Mouse (Mus musculus): ENCODE data around the gene Phykpl.

Phykpl gene

DNA sequence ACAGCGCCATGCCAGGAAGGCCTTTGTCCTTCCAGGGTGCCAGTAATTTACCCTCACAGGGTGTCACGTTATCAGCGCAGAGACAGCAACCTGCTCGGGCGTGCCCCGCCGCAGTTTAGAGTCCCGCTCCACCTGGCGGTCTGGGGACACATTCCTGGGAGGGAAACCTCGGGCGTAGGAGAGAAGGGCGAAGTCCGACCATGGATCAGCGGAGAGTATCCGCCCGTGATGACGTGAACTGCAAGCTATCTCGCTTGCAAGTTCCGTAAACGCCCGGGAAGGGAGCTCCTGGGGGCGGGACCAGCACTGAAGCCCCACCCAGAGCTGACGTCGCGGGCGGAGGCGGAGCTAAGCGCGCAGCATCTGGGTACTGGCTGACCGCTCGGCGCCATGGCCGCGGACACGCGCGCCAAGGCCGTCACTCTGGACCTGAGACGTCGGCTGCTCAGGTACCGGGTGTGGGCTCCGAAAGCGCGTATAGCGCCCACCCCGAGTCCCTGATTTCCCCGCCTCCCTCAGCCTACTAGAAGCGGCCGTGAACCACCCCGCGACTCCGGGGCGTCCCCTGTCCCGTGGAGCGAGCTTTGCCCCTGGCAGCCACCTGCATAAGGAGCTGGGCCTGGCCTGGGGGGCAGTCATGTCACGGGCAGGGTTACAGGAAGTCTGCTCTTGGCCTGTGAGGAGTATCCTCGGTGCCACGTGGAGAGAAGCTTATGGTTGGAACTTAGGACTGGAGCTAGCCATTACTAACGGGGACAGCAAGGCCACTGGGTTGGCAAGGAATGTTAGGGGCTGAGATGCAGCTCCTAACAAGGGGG, at the start of gene Phykpl:
Gene Phykpl, plus strand, starts transcription at position 327 of the 818 bp plus-strand sequence.
- peak; percentile 80 to 95 for DNase-seq (ENCODE audit: low spot score in 2 of 2)

DNA sequence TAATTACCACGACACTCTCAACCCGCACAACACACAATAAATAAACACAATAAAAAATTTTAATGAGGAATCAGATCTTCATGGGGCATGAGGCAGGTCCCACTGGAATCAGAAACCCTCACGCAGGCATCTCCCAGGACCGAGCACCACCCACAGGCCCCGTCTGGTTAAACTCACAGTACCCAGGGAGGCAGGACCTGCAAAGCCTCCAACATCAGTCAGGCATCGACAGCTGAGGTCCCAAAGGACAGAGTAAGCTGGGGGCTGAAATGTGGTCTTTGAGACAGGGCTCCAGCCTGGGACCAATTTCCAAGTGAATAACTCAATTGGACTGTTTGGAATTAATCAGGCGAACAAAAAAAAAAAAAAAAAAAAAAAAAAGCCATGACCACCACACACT, 46.2 kb upstream of the Phykpl start:
- DNase-seq (ENCODE audit: low spot score in 2 of 2) = no peak

- no peak for DNase-seq (ENCODE audit: low spot score in 2 of 2)
These were observed 45.4 kb upstream of the Phykpl start for GRCm38 (mm10) chr11:51538919-51539758.

DNA sequence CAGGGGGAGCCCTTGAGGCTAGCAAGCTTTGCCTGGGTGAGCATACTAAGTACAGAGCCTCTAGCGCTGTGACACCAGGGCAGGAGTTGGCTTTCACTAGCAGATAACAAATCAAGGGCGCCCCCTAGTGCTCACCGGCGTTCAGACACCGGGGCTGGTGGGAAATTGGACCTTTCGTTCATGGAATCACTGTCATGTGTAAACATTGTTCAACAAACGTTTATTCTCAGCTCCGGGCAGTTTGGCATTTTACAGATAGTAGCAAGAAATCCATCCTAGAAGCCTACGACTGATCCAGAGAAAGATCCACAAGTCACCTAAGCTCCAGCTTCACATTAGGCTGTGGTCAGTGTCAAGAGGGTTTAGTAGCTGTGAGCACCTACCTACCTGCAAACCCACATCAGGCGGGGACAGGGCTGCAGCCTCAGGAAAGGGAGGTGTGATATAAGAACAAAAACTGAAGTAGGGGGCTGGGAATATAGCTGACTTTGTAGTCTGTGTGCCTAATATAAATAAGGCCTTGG, 44.7 kb upstream of the Phykpl start:
- peak; percentile 97 to 98 for DNase-seq (ENCODE audit: low spot score in 2 of 2)

DNA sequence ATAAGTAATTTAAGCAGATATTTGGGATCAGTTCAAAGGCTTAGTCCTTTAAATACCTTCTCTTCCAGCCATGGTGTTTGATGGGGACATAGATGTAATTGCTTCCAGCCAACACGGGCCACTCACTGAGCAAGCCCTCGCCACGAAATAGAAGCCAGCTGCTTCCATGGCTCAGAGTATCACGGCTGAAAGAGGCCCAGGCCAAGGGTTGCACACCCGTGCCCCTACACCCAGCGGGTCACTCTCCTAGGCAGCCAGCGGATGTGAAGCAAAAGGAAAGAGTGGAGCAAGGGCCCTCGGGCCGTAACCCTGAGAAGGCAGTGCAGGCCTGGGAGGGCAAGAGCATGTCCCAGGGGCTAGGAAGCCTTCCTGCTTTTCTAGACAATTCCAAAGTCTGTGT, 42.1 kb upstream of the Phykpl start:
- DNase-seq (ENCODE audit: low spot score in 2 of 2) = no peak

DNA sequence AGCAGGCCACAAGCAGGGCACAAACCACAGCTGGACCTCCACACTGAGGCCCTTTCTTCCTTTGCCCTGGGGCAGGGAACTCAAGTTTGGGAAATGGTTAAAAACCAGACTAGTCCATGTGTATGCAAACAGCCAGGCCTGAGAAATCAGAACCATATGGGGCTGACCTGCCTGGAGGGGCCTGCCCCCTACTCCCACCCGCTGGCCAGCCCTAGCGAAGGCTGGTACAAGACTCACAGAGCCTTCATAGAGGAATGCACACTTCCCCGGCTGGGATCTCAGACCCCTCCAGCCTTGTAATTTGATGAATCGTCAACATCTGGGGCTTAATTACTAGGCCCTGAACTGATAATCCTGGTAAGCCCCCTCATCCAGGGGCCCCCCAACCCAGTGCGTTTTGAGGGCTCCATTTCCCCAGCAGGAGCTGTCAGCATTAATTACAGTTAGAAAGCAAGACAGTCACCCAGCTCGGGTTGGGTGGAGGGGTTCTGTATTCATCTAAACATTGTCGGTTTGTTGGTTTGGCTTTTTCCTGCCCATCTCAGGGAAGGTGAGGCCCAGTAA, 41.0 kb upstream of the Phykpl start:
- no peak for DNase-seq (ENCODE audit: low spot score in 2 of 2)

- no peak for DNase-seq (ENCODE audit: low spot score in 2 of 2)
These were observed 40.1 kb upstream of the Phykpl start for GRCm38 (mm10) chr11:51544413-51544812.

GRCm38 (mm10) chr11:51545811-51546210, 38.7 kb upstream of the Phykpl start:
- DNase-seq (ENCODE audit: low spot score in 2 of 2) = no peak

GRCm38 (mm10) chr11:51551253-51551652, 33.3 kb upstream of the Phykpl start:
- no peak for DNase-seq (ENCODE audit: low spot score in 2 of 2)

DNA sequence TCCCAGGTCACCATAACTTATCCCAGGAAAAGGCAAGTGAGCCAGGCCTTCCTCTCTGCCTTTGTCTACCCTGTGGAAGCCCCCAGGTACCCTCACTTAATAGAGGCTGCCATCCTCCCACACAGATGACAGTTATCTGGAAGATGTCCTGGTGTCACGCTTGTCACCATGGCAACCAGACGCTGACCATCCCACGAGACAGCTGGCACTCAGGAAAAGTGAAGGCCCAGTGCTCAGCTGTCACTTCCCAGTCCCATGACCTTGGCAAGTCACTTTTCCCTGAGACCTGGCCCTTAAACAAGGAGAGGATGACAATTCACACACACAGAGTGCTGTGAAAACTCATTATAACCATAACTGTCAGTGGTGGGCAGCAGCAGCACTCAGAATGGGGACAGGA, 32.5 kb upstream of the Phykpl start:
- DNase-seq (ENCODE audit: low spot score in 2 of 2) = no peak

DNA sequence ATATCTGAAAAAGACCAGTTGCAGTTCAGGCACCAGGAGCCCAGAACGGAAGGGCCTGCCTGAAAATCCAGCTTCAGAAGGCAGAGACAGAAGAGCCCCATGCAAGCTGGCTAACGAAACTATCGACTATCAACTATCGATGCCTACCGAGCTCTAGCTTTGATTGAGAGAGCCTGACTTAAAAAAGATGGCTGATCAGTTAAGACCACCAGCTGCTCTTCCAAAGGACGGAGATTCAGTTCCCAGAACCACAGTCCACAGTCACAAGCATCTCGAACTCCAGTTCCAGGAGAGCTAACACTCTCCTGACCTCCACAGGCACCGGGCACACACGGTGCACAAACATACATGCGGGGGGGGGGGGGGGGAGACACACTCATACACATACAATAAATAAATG, 30.0 kb upstream of the Phykpl start:
- no peak for DNase-seq (ENCODE audit: low spot score in 2 of 2)

GRCm38 (mm10) chr11:51555066-51555465, 29.5 kb upstream of the Phykpl start:
- no peak for DNase-seq (ENCODE audit: low spot score in 2 of 2)

DNA sequence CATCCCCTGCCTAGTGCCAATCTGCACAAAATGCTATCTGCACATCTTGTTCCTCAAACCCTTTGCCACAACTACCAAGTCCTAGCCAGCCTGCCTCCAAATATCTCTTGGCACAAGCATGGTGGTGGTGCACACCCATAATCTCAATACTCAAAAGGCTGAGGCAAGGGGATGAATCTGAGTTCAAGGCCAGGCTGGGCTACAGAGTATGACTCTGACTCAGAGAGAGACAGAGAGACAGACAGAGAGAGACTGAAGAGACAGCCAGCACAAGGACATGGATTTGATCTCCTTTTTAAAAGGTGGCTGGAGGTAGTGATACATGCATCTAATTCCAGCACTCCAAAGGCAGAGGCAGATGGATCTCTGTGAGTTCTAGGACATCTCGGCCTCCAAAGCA, 21.3 kb upstream of the Phykpl start:
- no peak for DNase-seq (ENCODE audit: low spot score in 2 of 2)

DNA sequence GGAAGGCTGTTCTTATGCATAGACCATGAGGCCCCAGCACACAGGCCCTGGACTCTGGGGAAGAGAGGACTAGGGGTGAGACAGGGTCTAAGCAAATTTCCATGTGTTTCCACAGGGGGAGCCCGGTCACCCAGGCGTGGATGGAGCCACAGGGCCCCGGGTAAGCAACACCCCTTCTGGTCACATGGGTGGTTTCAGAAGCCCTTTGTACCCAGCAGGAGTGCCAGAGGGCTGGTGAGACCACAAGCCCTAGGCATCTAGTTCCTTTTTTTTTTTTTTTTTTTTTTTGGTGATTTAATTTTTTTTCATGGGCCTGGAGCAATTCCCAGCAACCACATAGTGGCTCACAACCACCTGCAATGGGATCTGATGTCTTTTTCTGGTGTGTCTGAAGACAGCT, 19.5 kb upstream of the Phykpl start:
- DNase-seq (ENCODE audit: low spot score in 2 of 2) = no peak

- DNase-seq (ENCODE audit: low spot score in 2 of 2) = no peak
These were observed 18.6 kb upstream of the Phykpl start for GRCm38 (mm10) chr11:51565951-51566350.

- no peak for DNase-seq (ENCODE audit: low spot score in 2 of 2)
These were observed 15.8 kb upstream of the Phykpl start for GRCm38 (mm10) chr11:51568801-51569200.

DNA sequence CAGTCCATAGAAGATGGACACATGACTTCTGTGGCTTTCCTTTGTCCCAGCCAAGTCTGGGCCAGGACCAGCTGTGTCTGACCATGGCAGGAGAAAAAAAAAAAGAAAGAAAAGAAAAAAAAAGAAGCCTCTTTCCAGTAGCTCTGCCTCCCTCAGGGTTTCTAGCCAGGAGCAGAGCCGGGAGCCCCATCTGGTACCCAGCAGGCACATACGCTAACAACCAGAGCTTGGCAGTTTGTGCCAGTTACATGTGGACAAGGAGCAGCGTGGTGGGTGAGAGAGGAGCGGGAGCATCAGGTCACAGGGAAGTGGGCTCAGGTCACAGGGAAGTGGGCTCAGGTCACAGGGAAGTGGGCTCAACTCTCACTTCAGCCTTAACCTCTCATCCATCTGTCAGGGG, 8.1 kb upstream of the Phykpl start:
- peak in 1 of 2 experiments; percentile 29 for DNase-seq (ENCODE audit: low spot score in 2 of 2)

DNA sequence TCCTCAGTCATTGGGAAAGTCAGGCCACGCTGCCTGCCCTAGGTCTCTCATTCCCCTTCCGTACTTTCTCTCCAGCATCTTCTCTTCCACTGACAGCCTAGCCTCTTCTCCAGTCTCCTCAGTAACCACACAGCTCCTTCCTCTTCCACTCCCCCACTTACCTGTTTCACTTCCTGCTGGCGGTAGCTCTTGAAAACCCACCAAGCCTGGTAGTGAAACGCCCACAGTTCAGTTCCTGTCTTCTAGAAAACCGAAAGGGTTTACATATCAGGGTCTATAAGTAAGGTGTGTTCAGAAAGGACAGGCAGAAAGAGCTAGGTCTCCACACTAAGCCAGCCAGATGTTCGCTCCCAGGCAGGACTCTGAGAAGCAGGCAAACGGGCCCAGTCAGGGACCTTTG, 7.0 kb upstream of the Phykpl start:
- no peak for DNase-seq (ENCODE audit: low spot score in 2 of 2)

- no peak for DNase-seq (ENCODE audit: low spot score in 2 of 2)
These were observed 5.5 kb upstream of the Phykpl start for GRCm38 (mm10) chr11:51579024-51579423.

GRCm38 (mm10) chr11:51582713-51583112, 1.8 kb upstream of the Phykpl start:
- DNase-seq (ENCODE audit: low spot score in 2 of 2) = peak; percentile 55 to 74

DNA sequence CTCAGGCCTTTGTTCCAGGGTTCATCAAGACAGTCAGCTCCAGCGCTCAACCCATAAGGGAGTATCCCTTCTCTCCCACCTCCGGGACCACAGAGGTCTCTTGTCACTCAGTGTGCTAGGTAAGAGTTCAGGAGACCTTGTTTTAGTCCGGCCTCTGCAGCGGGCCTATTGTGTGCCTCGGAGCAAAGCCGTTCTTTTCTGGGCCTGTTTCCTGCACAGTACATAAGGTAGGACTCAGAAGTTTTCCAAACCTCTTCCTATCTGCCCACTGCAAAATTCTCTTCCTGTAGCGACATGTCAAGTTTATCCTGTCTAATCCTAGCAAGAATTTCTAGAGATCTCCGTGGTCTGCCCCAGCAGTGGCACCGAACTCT, 513 bp upstream of the Phykpl start:
- DNase-seq (ENCODE audit: low spot score in 2 of 2) = no peak

GRCm38 (mm10) chr11:51585608-51586252, 1.2 kb downstream of the Phykpl start:
- DNase-seq (ENCODE audit: low spot score in 2 of 2) = no peak

Data from cerebellum, postnatal 4 days (tissue).